Mouse (Mus musculus): ENCODE measurements around the gene Prr12.
"Not testable (repeated sequence)": the region's sequence is repeated elsewhere in the genome, so short reads cannot be mapped to it uniquely, and the experiment has no call there.

GRCm38 (mm10) chr7:45023711-45024110 lies 29.0 kb downstream of the Prr12 start:
- not testable (repeated sequence) for TF ChIP-seq POLR2A, CTCF (IDR thresholded peaks at IDR 0.05; ENCODE audit: extremely low read depth, insufficient read depth, low read length)

Measured in cortical plate, adult 2 months (tissue).